Mouse (Mus musculus) spleen, postnatal 10 days (tissue): ENCODE measurements around the gene Brd2.
"Not testable (repeated sequence)": the region's sequence is repeated elsewhere in the genome, so short reads cannot be mapped to it uniquely, and the experiment has no call there.

ENCODE experiments used
- DNase-seq, 2 experiments: peaks; one replicate each; pipeline ENCODE4 v3.0.0; 2021 to 2022; ENCODE audit warnings: low spot score in 2 of 2

Brd2 gene

GRCm38 (mm10) chr17:34122188-34122984 is at the start of gene Brd2:
Gene Brd2, minus strand, starts transcription at chr17:34122634.
- DNase-seq = peak; percentile 95 to 96

GRCm38 (mm10) chr17:34170877-34171498 is 48.6 kb upstream of the Brd2 start:
- peak; percentile 78 to 89 for DNase-seq

GRCm38 (mm10) chr17:34170487-34170876 is 48.0 kb upstream of the Brd2 start:
- DNase-seq = no peak

- peak in 1 of 2 experiments; percentile 51 for DNase-seq
These were observed 46.8 kb upstream of the Brd2 start for GRCm38 (mm10) chr17:34169279-34169678.

- peak in 1 of 2 experiments; percentile 48 for DNase-seq
These were observed 42.7 kb upstream of the Brd2 start for GRCm38 (mm10) chr17:34165033-34165730.

GRCm38 (mm10) chr17:34164202-34164895 is 41.9 kb upstream of the Brd2 start:
- DNase-seq = peak in 1 of 2 experiments; percentile 65

- DNase-seq = no peak
These were observed 33.1 kb upstream of the Brd2 start for GRCm38 (mm10) chr17:34155534-34155933.

- DNase-seq = no peak
These were observed 30.5 kb upstream of the Brd2 start, which contains the start of gene H2-DMb1 for GRCm38 (mm10) chr17:34152923-34153322. Gene H2-DMb1, plus strand, starts transcription at chr17:34153072.

- DNase-seq = peak in 1 of 2 experiments; percentile 75
These were observed 22.5 kb upstream of the Brd2 start for GRCm38 (mm10) chr17:34144960-34145371.

- not testable (repeated sequence) for DNase-seq
These were observed 21.8 kb upstream of the Brd2 start for GRCm38 (mm10) chr17:34144221-34144620.

GRCm38 (mm10) chr17:34143461-34143860 is 21.0 kb upstream of the Brd2 start:
- DNase-seq = no peak

GRCm38 (mm10) chr17:34143033-34143432 is 20.6 kb upstream of the Brd2 start, which contains the start of gene H2-DMb2:
Gene H2-DMb2, plus strand, starts transcription at chr17:34143307.
- DNase-seq = peak; percentile 66 to 91

- DNase-seq = no peak
These were observed 20.1 kb upstream of the Brd2 start for GRCm38 (mm10) chr17:34142456-34143010.

GRCm38 (mm10) chr17:34141448-34141847 is 19.0 kb upstream of the Brd2 start:
- no peak for DNase-seq

GRCm38 (mm10) chr17:34140240-34140639 is 17.8 kb upstream of the Brd2 start:
- no peak for DNase-seq

- DNase-seq = no peak
These were observed 17.0 kb upstream of the Brd2 start for GRCm38 (mm10) chr17:34139416-34139815.

- DNase-seq = no peak
These were observed 16.2 kb upstream of the Brd2 start for GRCm38 (mm10) chr17:34138655-34139054.

GRCm38 (mm10) chr17:34137601-34138000 is 15.2 kb upstream of the Brd2 start:
- DNase-seq = no peak

GRCm38 (mm10) chr17:34135297-34136224 is 13.1 kb upstream of the Brd2 start:
- peak; percentile 99 for DNase-seq

- DNase-seq = no peak
These were observed 12.0 kb upstream of the Brd2 start for GRCm38 (mm10) chr17:34134451-34134850.
